Mouse (Mus musculus): ENCODE data around the gene B230219D22Rik.
A peak's percentile ranks its signal among the peaks of the same experiment; 100 is the strongest.

Gene B230219D22Rik

GRCm38 (mm10) chr13:55727120-55727838 lies 34.4 kb downstream of the B230219D22Rik start, which contains the start of gene Pcbd2:
Gene Pcbd2 (plus strand): TSS chr13:55727368.
- DNase-seq = peak; percentile 93

- DNase-seq = peak; percentile 83
Observed at GRCm38 (mm10) chr13:55727839-55728238, 34.9 kb downstream of the B230219D22Rik start.

GRCm38 (mm10) chr13:55730716-55731115 lies 37.8 kb downstream of the B230219D22Rik start:
- no peak for DNase-seq

- no peak for DNase-seq
Observed at GRCm38 (mm10) chr13:55732121-55732520, 39.2 kb downstream of the B230219D22Rik start.

GRCm38 (mm10) chr13:55733628-55734502 lies 40.9 kb downstream of the B230219D22Rik start:
- no peak for DNase-seq

GRCm38 (mm10) chr13:55737885-55738284 lies 45.0 kb downstream of the B230219D22Rik start:
- no peak for DNase-seq

- no peak for DNase-seq
Observed at GRCm38 (mm10) chr13:55742306-55742705, 49.4 kb downstream of the B230219D22Rik start.
